Comparison of ENCODE assay signal across 11 mouse cellular contexts in the genomic region with DNA sequence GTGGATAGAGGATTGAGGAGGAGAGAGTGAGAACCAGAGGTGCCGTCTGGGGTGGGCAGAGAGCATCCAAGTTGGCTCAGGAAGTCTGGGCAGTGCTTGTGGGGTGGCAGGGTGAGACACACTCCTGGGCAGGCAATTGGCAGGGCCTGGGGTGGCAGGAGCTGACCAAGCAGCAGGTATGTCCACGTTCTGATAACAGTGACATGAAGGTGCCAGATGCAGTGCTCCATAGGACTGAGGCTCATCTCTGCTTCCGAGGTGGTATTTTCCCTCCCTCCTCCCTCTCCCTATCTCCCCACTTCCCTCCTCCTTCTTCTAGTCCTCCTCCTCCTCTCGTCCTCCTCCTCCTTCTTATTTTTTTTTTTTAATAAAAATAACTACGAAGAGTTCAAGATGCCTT. TPM values are rescaled to one million over a fixed set of nuclear protein-coding genes. Genes with fewer than 3 reads are reported as not detected.
DNase-seq lines count a peak whose midpoint lies in the region; ATAC-seq lines count a peak whose summit lies in the region.
"Had no signal": no experiment of that assay in that cellular context is flagged by ENCODE, and none has a peak within 500 bp of the region (broad histone marks: within the 10 kb centered on the region; RNA-seq: fewer than 3 reads in every experiment).

No protein-coding gene starts in this region.

- H3K4me1 ChIP-seq in intestine, embryonic 14.5 days (replicated peaks; ENCODE audit: control insufficient read depth, insufficient read depth, low read length), result 0 out of 2 replicates have a peak, but pooled peaks cover 3% of the 10 kb centered on the region
- peaks cover 8% of the 10 kb centered on the region; the same call in 1 of the 2 replicates for H3K4me1 ChIP-seq in intestine, embryonic 15.5 days (replicated peaks)
- H3K4me1 ChIP-seq in embryonic facial prominence, embryonic 15.5 days, result peaks cover 19% of the 10 kb centered on the region
- peaks cover 18% of the 10 kb centered on the region for H3K4me1 ChIP-seq in forebrain, embryonic 16.5 days (replicated peaks; ENCODE audit: control insufficient read depth, insufficient read depth, low read length)
- H3K4me1 ChIP-seq in midbrain, embryonic 11.5 days (ENCODE audit: control insufficient read depth, insufficient read depth, low read length), result peaks cover 10% of the 10 kb centered on the region

- no peak overlapping the region for H3K4me3 ChIP-seq in intestine, embryonic 14.5 days (ENCODE audit: low read depth, low read length)
- H3K4me3 ChIP-seq in intestine, embryonic 15.5 days (replicated peaks), result no peak overlapping the region
- H3K4me3 ChIP-seq in embryonic facial prominence, embryonic 15.5 days (replicated peaks), result no peak overlapping the region
- H3K4me3 ChIP-seq in forebrain, embryonic 16.5 days (replicated peaks; ENCODE audit: low read length), result no peak overlapping the region
- no peak overlapping the region for H3K4me3 ChIP-seq in midbrain, embryonic 11.5 days (ENCODE audit: low read depth, low read length)

- H3K27ac ChIP-seq in intestine, embryonic 14.5 days (ENCODE audit: low read depth), result no peak overlapping the region
- no peak overlapping the region for H3K27ac ChIP-seq in intestine, embryonic 15.5 days
- H3K27ac ChIP-seq in embryonic facial prominence, embryonic 15.5 days (replicated peaks), result no peak overlapping the region
- H3K27ac ChIP-seq in forebrain, embryonic 16.5 days (ENCODE audit: low read length), result no peak overlapping the region
- H3K27ac ChIP-seq in midbrain, embryonic 11.5 days (ENCODE audit: low read depth, low read length), result no peak overlapping the region; the same call in 1 of the 2 replicates

- no peaks in the 10 kb centered on the region for H3K27me3 ChIP-seq in intestine, embryonic 14.5 days (replicated peaks; ENCODE audit: control insufficient read depth, insufficient read depth, low read length)
- H3K27me3 ChIP-seq in intestine, embryonic 15.5 days (replicated peaks), result peaks cover 4% of the 10 kb centered on the region; the same call in 1 of the 2 replicates
- no peaks in the 10 kb centered on the region; the same call in 1 of the 2 replicates for H3K27me3 ChIP-seq in embryonic facial prominence, embryonic 15.5 days
- no peaks in the 10 kb centered on the region for H3K27me3 ChIP-seq in forebrain, embryonic 16.5 days (replicated peaks; ENCODE audit: control insufficient read depth, insufficient read depth, low read length)
- H3K27me3 ChIP-seq in midbrain, embryonic 11.5 days (ENCODE audit: control insufficient read depth, insufficient read depth, low read length), result no peaks in the 10 kb centered on the region; the same call in 1 of the 2 replicates

- H3K9ac ChIP-seq in intestine, embryonic 14.5 days (ENCODE audit: low read length), result no peak overlapping the region
- no peak overlapping the region for H3K9ac ChIP-seq in intestine, embryonic 15.5 days
- H3K9ac ChIP-seq in embryonic facial prominence, embryonic 15.5 days, result no peak overlapping the region
- H3K9ac ChIP-seq in forebrain, embryonic 16.5 days (replicated peaks; ENCODE audit: low read depth, low read length), result no peak overlapping the region; the same call in 1 of the 2 replicates
- H3K9ac ChIP-seq in midbrain, embryonic 11.5 days (ENCODE audit: low read length), result no peak overlapping the region

- no peak for DNase-seq in intestine, embryonic 14.5 days (ENCODE audit: low spot score)
- DNase-seq in midbrain, embryonic 11.5 days (ENCODE audit: low spot score, missing footprints), result peak; percentile 90
- DNase-seq in cerebellum, adult 11 months, result no peak
- no peak for DNase-seq in ovary, postnatal 10 days (ENCODE audit: low spot score)
- DNase-seq: adrenal gland, postnatal 14 days; gastrocnemius, postnatal 36 days; lung, adult 18-20 months had no signal

- 39% methylated on average over 5 of the region's 5 CpGs for WGBS in intestine, embryonic 14.5 days
- 31% methylated on average over 5 of the region's 5 CpGs for WGBS in intestine, embryonic 15.5 days
- WGBS in embryonic facial prominence, embryonic 15.5 days, result 30% methylated on average over 5 of the region's 5 CpGs
- 15% methylated on average over 4 of the region's 5 CpGs for WGBS in forebrain, embryonic 16.5 days
- WGBS in midbrain, embryonic 11.5 days, result 29% methylated on average over 5 of the region's 5 CpGs

- no peaks in the 10 kb centered on the region for H3K9me3 ChIP-seq in intestine, embryonic 14.5 days (ENCODE audit: control insufficient read depth, low read length)
- no peaks in the 10 kb centered on the region for H3K9me3 ChIP-seq in intestine, embryonic 15.5 days
- no peaks in the 10 kb centered on the region for H3K9me3 ChIP-seq in embryonic facial prominence, embryonic 15.5 days (replicated peaks)
- H3K9me3 ChIP-seq in forebrain, embryonic 16.5 days (ENCODE audit: control insufficient read depth, low read length), result no peaks in the 10 kb centered on the region
- no peaks in the 10 kb centered on the region for H3K9me3 ChIP-seq in midbrain, embryonic 11.5 days (ENCODE audit: control insufficient read depth, low read length)

- no peaks in the 10 kb centered on the region for H3K36me3 ChIP-seq in intestine, embryonic 14.5 days (ENCODE audit: control insufficient read depth, insufficient read depth, low read length)
- no peaks in the 10 kb centered on the region for H3K36me3 ChIP-seq in intestine, embryonic 15.5 days
- H3K36me3 ChIP-seq in embryonic facial prominence, embryonic 15.5 days, result no peaks in the 10 kb centered on the region
- no peaks in the 10 kb centered on the region for H3K36me3 ChIP-seq in forebrain, embryonic 16.5 days (ENCODE audit: control insufficient read depth, insufficient read depth)
- no peaks in the 10 kb centered on the region for H3K36me3 ChIP-seq in midbrain, embryonic 11.5 days (ENCODE audit: control insufficient read depth, insufficient read depth, low read length)

- H3K4me2 ChIP-seq in intestine, embryonic 14.5 days (ENCODE audit: low read length), result peak overlapping the region; percentile 18; the same call in 1 of the 2 replicates
- H3K4me2 ChIP-seq in intestine, embryonic 15.5 days (replicated peaks), result no peak overlapping the region
- 0 out of 2 replicates have a peak overlapping the region, but pooled peaks have one; percentile 25 for H3K4me2 ChIP-seq in embryonic facial prominence, embryonic 15.5 days (replicated peaks)
- peak overlapping the region; percentile 49 for H3K4me2 ChIP-seq in forebrain, embryonic 16.5 days (ENCODE audit: low read length)
- H3K4me2 ChIP-seq in midbrain, embryonic 11.5 days, result peak overlapping the region; percentile 48; the same call in 1 of the 2 replicates

- no peak for ATAC-seq in intestine, embryonic 14.5 days (replicated peaks; ENCODE audit: low FRiP score, low TSS enrichment, low read depth)
- ATAC-seq in intestine, embryonic 15.5 days, result no peak
- ATAC-seq in embryonic facial prominence, embryonic 15.5 days (ENCODE audit: insufficient number of reproducible peaks, low FRiP score, low TSS enrichment, low read depth), result no peak
- ATAC-seq in forebrain, embryonic 16.5 days, result peak; percentile 27; the same call in 1 of the 2 replicates
- no peak; the same call in 1 of the 2 replicates for ATAC-seq in midbrain, embryonic 11.5 days (ENCODE audit: low FRiP score)
- ATAC-seq: intestine, postnatal 0 days had no signal

RNA-seq across cellular contexts. Expression of gene Rpn1, which starts 47.2 kb away (rescaled TPM):
- polyA plus RNA-seq in intestine, embryonic 14.5 days (2014; fragmentation: Nextera tagmentation; extraction: Ambion mirVana), result 384 and 386 TPM in 2 replicates
- 423 and 425 TPM in 2 replicates for polyA plus RNA-seq in intestine, embryonic 15.5 days (2015; fragmentation: Nextera tagmentation; extraction: Ambion mirVana)
- polyA plus RNA-seq in embryonic facial prominence, embryonic 15.5 days (2015; fragmentation: Nextera tagmentation; extraction: Ambion mirVana), result 376 and 384 TPM in 2 replicates
- 273 and 275 TPM in 2 replicates for polyA plus RNA-seq in forebrain, embryonic 16.5 days (2015; fragmentation: Nextera tagmentation; extraction: Ambion mirVana)
- 267 and 272 TPM in 2 replicates for polyA plus RNA-seq in midbrain, embryonic 11.5 days (2014; fragmentation: Nextera tagmentation; extraction: Ambion mirVana)
